Mouse (Mus musculus) heart, embryonic 12.5 days (tissue): Measurements from ENCODE around the gene Pax3. TPM values are rescaled to one million over a fixed set of nuclear protein-coding genes. Genes with fewer than 3 reads are reported as not detected.

Experiments
- ATAC-seq: fragments of 200-750 bp; cut with Nextera tagmentation; 2 replicates; pipeline ENCODE4 v1.8.0; 2017; ENCODE audit warnings: moderate TSS enrichment, moderate library complexity; ENCODE audit not compliant: insufficient number of reproducible peaks, low FRiP score
- H3K27ac ChIP-seq: fragments of 300-500 bp; sonication (generic); 2 replicates; pipeline ENCODE4 v1.5.1; 2016; ENCODE audit warnings: mild to moderate bottlenecking, moderate library complexity; ENCODE audit not compliant: poor library complexity, severe bottlenecking
- H3K27me3 ChIP-seq: fragments of 300-500 bp; sonication (generic); replicated peaks from 2 replicates; pipeline ENCODE4 v1.6.1; 2016; ENCODE audit warnings: mild to moderate bottlenecking, moderate library complexity
- H3K36me3 ChIP-seq: fragments of 300-500 bp; sonication (generic); 2 replicates; pipeline ENCODE4 v1.6.1; 2016; ENCODE audit warnings: mild to moderate bottlenecking, moderate library complexity
- H3K4me1 ChIP-seq: fragments of 300-500 bp; sonication (generic); replicated peaks from 2 replicates; pipeline ENCODE4 v1.6.1; 2016; ENCODE audit warnings: mild to moderate bottlenecking
- H3K4me2 ChIP-seq: fragments of 300-500 bp; sonication (generic); 2 replicates; pipeline ENCODE4 v1.6.1; 2016; ENCODE audit warnings: mild to moderate bottlenecking, moderate library complexity
- H3K4me3 ChIP-seq: fragments of 300-500 bp; sonication (generic); 2 replicates; pipeline ENCODE4 v1.5.1; 2016; ENCODE audit warnings: mild to moderate bottlenecking
- H3K9ac ChIP-seq: fragments of 300-500 bp; sonication (generic); 2 replicates; pipeline ENCODE4 v1.6.1; 2016; ENCODE audit warnings: mild to moderate bottlenecking, moderate library complexity
- H3K9me3 ChIP-seq: fragments of 300-500 bp; sonication (generic); replicated peaks from 2 replicates; pipeline ENCODE4 v1.6.1; 2016; ENCODE audit warnings: mild to moderate bottlenecking, moderate library complexity
- WGBS: fragments of 180-500 bp; shearing (Covaris S2); methylation state at CpG from one replicate; pipeline ENCODE4 v1.1.7; 2016; 5-methylcytosine and 5-hydroxymethylcytosine counted together
- polyA plus RNA-seq: library from polyadenylated mRNA; unstranded; fragments of >200 nt; fragmentation: Nextera tagmentation; extraction: Ambion mirVana; gene quantifications from 2 replicates; pipeline ENCODE4 v1.2.1, GENCODE M21; 2016

The Pax3 gene
- polyA plus RNA-seq, 1 experiment from 2014 or later = 0.10 TPM

- H3K9ac ChIP-seq = no peak overlapping the region
- H3K4me1 ChIP-seq = peaks cover 10% of the 10 kb centered on the region; the same call in 1 of the 2 replicates
- no peak for ATAC-seq
- no peaks in the 10 kb centered on the region for H3K9me3 ChIP-seq
- no peaks in the 10 kb centered on the region for H3K36me3 ChIP-seq
- 7% methylated on average over 12 of the region's 12 CpGs for whole genome bisulfite sequencing
- no peak overlapping the region for H3K4me2 ChIP-seq
- H3K27ac ChIP-seq = no peak overlapping the region
- H3K4me3 ChIP-seq = no peak overlapping the region
- peaks cover 89% of the 10 kb centered on the region for H3K27me3 ChIP-seq
Observed at GRCm38 (mm10) chr1:78190386-78191111, 6.4 kb downstream of the Pax3 start.

- Histone ChIP-seq H3K4me1 (peaks cover 10% of the 10 kb centered on the region; the same call in 1 of the 2 replicates), H3K4me3 (peak overlapping the region; percentile 33), H3K27ac (no peak overlapping the region), H3K36me3 (no peaks in the 10 kb centered on the region), H3K4me2 (peak overlapping the region; percentile 64), H3K9ac (no peak overlapping the region; the same call in 1 of the 2 replicates), H3K9me3 (no peaks in the 10 kb centered on the region), H3K27me3 (peaks cover 89% of the 10 kb centered on the region)
- no peak for ATAC-seq
- WGBS = 1% methylated on average over 47 of the region's 47 CpGs
Observed at GRCm38 (mm10) chr1:78189501-78190345, 7.2 kb downstream of the Pax3 start.

GRCm38 (mm10) chr1:78189016-78189415 lies 7.9 kb downstream of the Pax3 start:
- Histone ChIP-seq H3K4me1 (peaks cover 10% of the 10 kb centered on the region; the same call in 1 of the 2 replicates), H3K4me2 (peak overlapping the region; percentile 64), H3K27ac (no peak overlapping the region), H3K36me3 (no peaks in the 10 kb centered on the region), H3K27me3 (peaks cover 87% of the 10 kb centered on the region), H3K4me3 (peak overlapping the region; percentile 33), H3K9me3 (no peaks in the 10 kb centered on the region), H3K9ac (no peak overlapping the region)
- under 1% methylated on average over 16 of the region's 16 CpGs for WGBS
- ATAC-seq = no peak

- no peak overlapping the region for H3K4me3 ChIP-seq
- 7% methylated on average over 2 of the region's 2 CpGs for WGBS
Observed at GRCm38 (mm10) chr1:78188299-78188698, 8.6 kb downstream of the Pax3 start.

GRCm38 (mm10) chr1:78187788-78188173 lies 9.2 kb downstream of the Pax3 start:
- no peaks in the 10 kb centered on the region for H3K9me3 ChIP-seq
- H3K27me3 ChIP-seq = peaks cover 81% of the 10 kb centered on the region
- WGBS = 21% methylated on average over 6 of the region's 6 CpGs
- no peak overlapping the region for H3K27ac ChIP-seq
- H3K4me3 ChIP-seq = no peak overlapping the region
- H3K4me2 ChIP-seq = no peak overlapping the region
- no peak for ATAC-seq
- H3K4me1 ChIP-seq = peaks cover 10% of the 10 kb centered on the region; the same call in 1 of the 2 replicates
- no peak overlapping the region for H3K9ac ChIP-seq
- no peaks in the 10 kb centered on the region for H3K36me3 ChIP-seq

More at GRCm38 (mm10) chr1:78188299-78188698, 8.6 kb downstream of the Pax3 start:
- Histone ChIP-seq H3K4me2 (no peak overlapping the region), H3K27me3 (peaks cover 83% of the 10 kb centered on the region), H3K9me3 (no peaks in the 10 kb centered on the region), H3K36me3 (no peaks in the 10 kb centered on the region), H3K9ac (no peak overlapping the region), H3K27ac (no peak overlapping the region), H3K4me1 (peaks cover 10% of the 10 kb centered on the region; the same call in 1 of the 2 replicates)
- no peak for ATAC-seq

- Histone ChIP-seq H3K4me3 (no peak overlapping the region), H3K4me2 (no peak overlapping the region), H3K9me3 (no peaks in the 10 kb centered on the region), H3K9ac (no peak overlapping the region), H3K27ac (no peak overlapping the region), H3K36me3 (no peaks in the 10 kb centered on the region), H3K27me3 (peaks cover 81% of the 10 kb centered on the region), H3K4me1 (peaks cover 10% of the 10 kb centered on the region; the same call in 1 of the 2 replicates)
- WGBS = 6% methylated on average over 8 of the region's 8 CpGs
- ATAC-seq = no peak
Observed at GRCm38 (mm10) chr1:78187122-78187787, 9.7 kb downstream of the Pax3 start.

GRCm38 (mm10) chr1:78182954-78183353 lies 14.0 kb downstream of the Pax3 start:
- peaks cover 67% of the 10 kb centered on the region for H3K27me3 ChIP-seq
- no peak overlapping the region for H3K27ac ChIP-seq
- H3K9ac ChIP-seq = no peak overlapping the region
- H3K4me3 ChIP-seq = no peak overlapping the region
- H3K4me1 ChIP-seq = no peaks in the 10 kb centered on the region
- no peak for ATAC-seq
- H3K9me3 ChIP-seq = no peaks in the 10 kb centered on the region
- WGBS = 47% methylated on average over 5 of the region's 5 CpGs
- no peak overlapping the region for H3K4me2 ChIP-seq
- H3K36me3 ChIP-seq = no peaks in the 10 kb centered on the region

GRCm38 (mm10) chr1:78181882-78182281 lies 15.1 kb downstream of the Pax3 start:
- Histone ChIP-seq H3K4me2 (peak overlapping the region; percentile 47), H3K27me3 (peaks cover 62% of the 10 kb centered on the region), H3K9me3 (no peaks in the 10 kb centered on the region), H3K36me3 (no peaks in the 10 kb centered on the region), H3K9ac (no peak overlapping the region), H3K27ac (no peak overlapping the region), H3K4me1 (no peaks in the 10 kb centered on the region), H3K4me3 (peak overlapping the region; percentile 27)
- 10% methylated on average over 9 of the region's 9 CpGs for WGBS
- ATAC-seq = no peak

GRCm38 (mm10) chr1:78172334-78172733 lies 24.6 kb downstream of the Pax3 start:
- H3K9me3 ChIP-seq = no peaks in the 10 kb centered on the region
- WGBS = 45% methylated on average over 6 of the region's 6 CpGs
- H3K4me3 ChIP-seq = no peak overlapping the region
- ATAC-seq = no peak
- no peaks in the 10 kb centered on the region for H3K4me1 ChIP-seq
- H3K27ac ChIP-seq = no peak overlapping the region
- no peak overlapping the region for H3K9ac ChIP-seq
- H3K4me2 ChIP-seq = no peak overlapping the region
- H3K36me3 ChIP-seq = no peaks in the 10 kb centered on the region
- H3K27me3 ChIP-seq = peaks cover 36% of the 10 kb centered on the region

GRCm38 (mm10) chr1:78171671-78172070 lies 25.3 kb downstream of the Pax3 start:
- Histone ChIP-seq H3K27me3 (peaks cover 29% of the 10 kb centered on the region), H3K27ac (no peak overlapping the region), H3K4me2 (no peak overlapping the region), H3K4me1 (no peaks in the 10 kb centered on the region), H3K9me3 (no peaks in the 10 kb centered on the region), H3K36me3 (no peaks in the 10 kb centered on the region), H3K9ac (no peak overlapping the region), H3K4me3 (no peak overlapping the region)
- 54% methylated on average over 1 of the region's 1 CpGs for WGBS
- ATAC-seq = no peak

- H3K4me1 ChIP-seq = no peaks in the 10 kb centered on the region
- H3K4me2 ChIP-seq = no peak overlapping the region
- H3K27me3 ChIP-seq = peaks cover 24% of the 10 kb centered on the region
- 61% methylated on average over 9 of the region's 9 CpGs for WGBS
- H3K27ac ChIP-seq = no peak overlapping the region
- no peaks in the 10 kb centered on the region for H3K9me3 ChIP-seq
- no peak for ATAC-seq
- H3K36me3 ChIP-seq = no peaks in the 10 kb centered on the region
- H3K4me3 ChIP-seq = no peak overlapping the region
- no peak overlapping the region for H3K9ac ChIP-seq
Observed at GRCm38 (mm10) chr1:78170771-78171170, 26.2 kb downstream of the Pax3 start.
